Mouse (Mus musculus): ENCODE data around the gene Cep68.

- TF ChIP-seq CTCF (IDR thresholded peaks at IDR 0.05; ENCODE audit: low read depth, low read length) (no peak), POLR2A (IDR thresholded peaks at IDR 0.05; ENCODE audit: borderline replicate concordance, low read depth, low read length) (no peak)
Observed at GRCm38 (mm10) chr11:20269885-20270284, 20.7 kb upstream of the Cep68 start.

Measured in bone marrow macrophage, adult 2 months (primary cell).